Mouse (Mus musculus) T-helper 1 cell (primary cell): ENCODE measurements around the gene Il12rb2.

Experiments used
- in situ Hi-C: fragments of 300-600 bp; cut with MboI, MseI; formaldehyde crosslinking; loops from one replicate; pipeline ENCODE4 v1.15.1; 2025; ENCODE audit warnings: high pct_unique_total_duplicates

Gene Il12rb2

GRCm38 (mm10) chr6:67296126-67296525 is 79.9 kb downstream of the Il12rb2 start:
- in situ Hi-C loops: no loop called here

GRCm38 (mm10) chr6:67292042-67292623 is 83.9 kb downstream of the Il12rb2 start:
- in situ Hi-C loops: no loop called here

DNA sequence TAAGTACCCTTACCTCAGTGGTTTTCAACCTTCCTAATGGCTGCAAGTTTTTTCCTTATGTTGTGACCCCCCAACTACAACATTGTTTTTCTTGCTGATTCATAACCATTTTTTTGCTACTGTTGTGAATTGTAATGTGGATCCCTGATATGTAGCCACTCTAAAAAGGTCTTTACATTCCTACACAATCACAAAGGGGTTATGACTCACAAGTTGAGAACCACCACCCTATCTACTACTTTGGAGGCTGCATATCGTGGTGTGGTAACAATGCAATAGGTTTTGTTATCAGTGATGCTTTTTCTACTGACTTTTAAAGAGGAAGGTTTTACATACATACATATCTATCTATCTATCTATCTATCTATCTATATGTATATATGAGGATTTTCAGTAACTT is 93.1 kb downstream of the Il12rb2 start:
- in situ Hi-C loops: no loop called here

DNA sequence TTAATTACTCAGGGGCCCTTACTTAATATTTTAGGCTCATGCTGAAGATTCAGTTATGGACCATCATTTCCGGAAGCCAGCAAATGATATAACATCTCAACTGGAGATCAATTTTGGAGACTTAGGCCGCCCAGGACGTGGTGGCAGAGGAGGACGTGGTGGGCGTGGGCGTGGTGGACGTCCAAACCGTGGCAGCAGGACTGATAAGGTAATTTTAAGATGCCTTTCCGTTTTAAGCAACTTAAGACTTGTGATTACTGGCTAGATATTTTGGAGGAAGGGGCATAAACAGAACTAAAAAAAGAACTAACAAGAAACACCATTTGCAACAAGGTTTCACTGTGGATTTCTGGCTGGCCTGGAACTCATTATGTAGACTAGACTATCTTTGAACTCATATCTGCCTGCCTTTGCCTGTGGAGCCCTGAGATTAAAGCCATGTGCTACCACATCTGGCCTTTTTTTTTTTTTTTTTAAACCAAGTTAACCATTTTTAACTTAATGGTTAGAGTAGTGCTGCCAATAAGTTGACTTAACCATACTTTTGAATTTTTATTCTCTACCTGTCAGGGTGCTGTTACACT is 94.3 kb downstream of the Il12rb2 start:
- in situ Hi-C loops: no loop called here

DNA sequence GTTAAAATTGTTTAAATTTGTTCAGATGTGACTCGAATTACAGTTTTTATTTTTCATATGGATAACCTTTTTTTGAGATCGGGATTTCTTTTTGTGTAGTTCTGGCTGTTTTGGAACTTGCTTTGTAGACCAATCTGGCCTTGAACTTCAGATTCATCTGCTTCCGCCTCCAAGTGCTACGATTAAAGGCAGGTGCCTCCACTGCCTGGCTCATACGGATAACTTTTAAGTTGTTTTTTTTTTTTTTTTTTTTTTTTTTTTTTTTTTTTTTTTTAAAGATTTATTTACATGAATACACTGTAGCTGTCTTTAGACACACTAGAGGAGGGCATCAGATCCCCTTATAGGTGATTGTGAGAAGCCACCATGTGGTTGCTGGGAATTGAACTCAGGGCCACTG is 98.0 kb downstream of the Il12rb2 start:
- in situ Hi-C loops: no loop called here

DNA sequence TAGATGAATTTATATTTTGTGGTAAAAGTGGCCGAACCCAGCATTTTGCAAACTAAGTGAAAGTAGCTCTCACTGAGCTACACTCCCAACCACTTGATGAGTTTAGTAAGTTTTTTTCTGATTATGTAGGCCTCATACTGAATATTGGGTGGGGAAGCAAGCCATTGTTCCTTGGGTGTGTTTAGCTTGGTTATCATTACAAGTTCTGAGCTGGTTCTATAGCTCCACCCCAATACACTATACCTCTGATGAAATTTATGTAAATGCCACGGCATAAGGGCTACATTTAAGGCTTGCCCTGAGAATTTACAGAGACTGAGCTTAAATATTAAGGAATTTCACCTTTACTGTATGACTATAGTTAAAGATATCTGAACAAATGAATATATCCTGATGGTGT is 106.5 kb downstream of the Il12rb2 start:
- in situ Hi-C loops: no loop called here

DNA sequence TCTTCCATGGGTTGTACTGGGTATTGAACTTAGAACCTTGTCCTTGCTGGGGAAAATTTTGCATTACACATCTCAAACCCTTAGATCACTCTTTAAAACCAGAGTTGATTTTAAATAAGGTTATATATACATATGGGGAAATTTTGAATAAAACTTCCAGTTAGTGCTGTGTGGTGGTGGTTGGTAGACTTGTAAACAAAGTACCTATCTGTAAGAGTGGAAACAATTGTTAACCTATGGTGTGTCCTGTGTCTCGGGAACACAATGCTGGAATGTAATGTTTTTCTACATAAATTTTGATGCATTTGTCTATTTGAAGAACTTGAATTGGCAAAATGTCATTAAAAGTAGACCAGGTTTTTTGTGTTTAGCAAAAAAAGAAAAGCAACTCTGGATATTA is 107.0 kb downstream of the Il12rb2 start:
- in situ Hi-C loops: no loop called here

GRCm38 (mm10) chr6:67268245-67268612 is 107.8 kb downstream of the Il12rb2 start:
- in situ Hi-C loops: no loop called here

GRCm38 (mm10) chr6:67267408-67268244 is 108.4 kb downstream of the Il12rb2 start:
- in situ Hi-C loops: no loop called here

- in situ Hi-C loops: no loop called here
Observed at GRCm38 (mm10) chr6:67266664-67267407, 109.2 kb downstream of the Il12rb2 start.

GRCm38 (mm10) chr6:67266159-67266657 is 109.8 kb downstream of the Il12rb2 start:
- in situ Hi-C loops: no loop called here

GRCm38 (mm10) chr6:67264935-67265334 is 111.1 kb downstream of the Il12rb2 start:
- in situ Hi-C loops: no loop called here

DNA sequence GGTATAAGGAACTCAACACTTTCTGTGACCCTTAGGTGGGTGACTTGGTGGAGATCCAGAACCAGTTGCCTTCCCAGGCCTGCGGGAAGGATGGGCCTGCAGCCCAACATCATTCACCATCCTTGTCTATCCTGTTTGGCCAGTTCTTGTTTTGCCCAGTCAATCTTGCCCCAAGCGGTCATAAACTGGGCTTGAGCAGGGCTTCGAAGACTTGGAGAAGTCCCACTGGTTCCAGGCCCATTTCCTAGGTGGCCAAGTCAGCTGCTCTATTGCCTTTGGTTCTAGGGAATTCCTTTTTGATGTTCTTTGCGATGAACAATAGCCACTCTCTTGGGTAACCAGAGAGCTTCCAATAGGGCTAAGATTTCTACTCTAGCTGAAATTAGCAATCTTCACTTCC is 124.9 kb downstream of the Il12rb2 start:
- in situ Hi-C loops: loop anchor here (5.0 to 10.0 kb wide), 2 partner anchors 59 to 176 kb away; no protein-coding TSS in a partner anchor

DNA sequence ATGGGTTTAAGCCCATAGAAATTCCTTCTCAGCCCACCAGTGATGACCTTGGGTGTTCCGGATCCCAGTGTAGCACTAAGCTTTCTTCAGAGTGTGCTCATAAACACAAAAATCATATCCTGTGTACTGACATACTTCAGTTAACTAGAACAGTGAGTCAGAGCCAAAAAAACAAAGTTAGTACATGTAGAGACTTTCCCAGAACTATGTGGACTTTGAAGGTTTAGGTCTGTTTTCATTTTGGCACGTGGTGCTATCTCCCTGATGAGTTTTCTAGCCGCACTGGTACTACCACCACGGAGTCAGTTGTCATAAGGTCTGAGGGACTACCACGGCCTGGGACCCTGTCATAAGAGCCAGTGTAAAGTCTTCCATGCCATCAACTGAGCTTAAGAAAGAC is 131.5 kb downstream of the Il12rb2 start:
- in situ Hi-C loops: no loop called here

GRCm38 (mm10) chr6:67243765-67244420 is 132.1 kb downstream of the Il12rb2 start:
- in situ Hi-C loops: no loop called here
